Mouse (Mus musculus) frontal cortex, postnatal 14 days (tissue): Measurements from ENCODE around the gene Cd8a.
"Not testable (repeated sequence)": the region's sequence is repeated elsewhere in the genome, so short reads cannot be mapped to it uniquely, and the experiment has no call there.

Experiments used
- DNase-seq, 2 experiments: peaks; one replicate each; pipeline ENCODE4 v3.0.0; 2022; ENCODE audit warnings: low spot score in 2 of 2

The Cd8a gene

DNA sequence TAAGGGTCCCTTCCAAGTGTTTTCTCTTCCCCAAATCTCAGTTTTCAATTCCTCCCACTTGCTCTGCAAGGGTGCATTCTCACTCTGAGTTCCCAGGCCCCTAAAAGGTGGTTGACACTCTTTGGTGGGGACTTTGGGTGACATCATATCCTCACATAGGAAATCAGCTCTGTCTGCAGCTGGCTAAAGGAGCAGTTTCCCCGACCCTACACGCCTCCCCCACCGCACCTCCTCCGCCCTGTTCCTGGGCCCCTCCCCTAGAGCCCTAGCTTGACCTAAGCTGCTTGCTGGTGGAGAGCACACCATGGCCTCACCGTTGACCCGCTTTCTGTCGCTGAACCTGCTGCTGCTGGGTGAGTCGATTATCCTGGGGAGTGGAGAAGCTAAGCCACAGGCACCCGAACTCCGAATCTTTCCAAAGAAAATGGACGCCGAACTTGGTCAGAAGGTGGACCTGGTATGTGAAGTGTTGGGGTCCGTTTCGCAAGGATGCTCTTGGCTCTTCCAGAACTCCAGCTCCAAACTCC lies at the start of gene Cd8a:
Cd8a (plus strand) TSS at position 179 of the 527 bp plus-strand sequence.
- no peak for DNase-seq

DNA sequence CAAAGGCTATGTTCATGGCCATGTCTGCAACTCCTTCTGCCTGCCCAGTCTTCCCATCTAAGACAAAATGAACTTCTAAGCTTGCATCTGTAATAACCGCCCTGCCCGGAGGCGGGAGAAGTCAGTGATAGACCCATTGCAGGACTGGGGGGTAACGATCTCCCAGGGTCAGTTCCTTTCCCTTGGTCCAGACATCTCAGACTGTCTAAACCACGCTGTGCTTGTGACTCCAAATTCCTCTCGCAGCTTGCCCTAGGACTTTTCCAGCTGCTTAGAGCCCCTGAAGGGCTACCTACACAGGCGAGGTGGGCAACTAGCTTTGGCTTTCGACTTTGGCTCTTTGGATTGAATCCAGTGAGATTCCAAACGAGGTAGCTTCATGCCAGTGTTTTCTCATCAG lies 48.4 kb upstream of the Cd8a start:
- no peak for DNase-seq

DNA sequence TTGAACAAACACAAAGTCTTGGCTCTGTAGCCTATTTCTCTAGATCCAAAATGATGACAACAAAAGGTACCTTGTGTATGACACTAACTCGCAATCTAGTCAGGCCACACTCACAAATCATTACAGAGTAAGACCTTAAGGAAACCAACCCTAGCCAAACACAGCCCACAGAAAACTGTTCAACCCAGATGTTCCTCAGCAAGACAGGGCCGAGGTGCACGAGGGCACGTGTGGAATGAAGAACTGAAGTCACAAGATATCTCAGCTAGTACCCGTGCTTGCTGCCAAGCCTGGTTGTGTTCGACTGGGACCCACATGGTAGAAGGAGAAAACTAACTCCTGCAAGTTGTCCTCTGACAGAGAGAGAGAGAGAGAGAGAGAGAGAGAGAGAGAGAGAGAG lies 43.3 kb upstream of the Cd8a start:
- DNase-seq, result no peak

DNA sequence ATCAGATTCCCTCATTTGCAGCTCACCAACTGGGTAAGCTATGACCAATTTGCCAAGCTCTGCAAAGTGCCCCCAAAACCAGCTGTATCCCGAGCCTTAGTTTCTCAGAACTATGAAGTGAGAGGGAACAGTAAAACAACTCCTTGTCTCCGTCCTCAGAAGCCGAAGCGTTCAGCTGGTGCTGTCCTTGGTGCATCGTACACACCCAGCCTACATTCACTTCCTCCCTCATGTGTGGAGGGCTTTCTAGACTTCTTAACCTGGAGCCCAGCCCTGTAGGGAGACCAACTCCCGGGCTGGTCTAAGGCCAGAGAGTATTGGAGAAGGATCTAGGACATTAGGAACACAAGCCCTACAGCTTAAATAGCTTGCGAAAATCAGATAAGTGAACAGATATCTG lies 42.7 kb upstream of the Cd8a start:
- DNase-seq, result no peak

DNA sequence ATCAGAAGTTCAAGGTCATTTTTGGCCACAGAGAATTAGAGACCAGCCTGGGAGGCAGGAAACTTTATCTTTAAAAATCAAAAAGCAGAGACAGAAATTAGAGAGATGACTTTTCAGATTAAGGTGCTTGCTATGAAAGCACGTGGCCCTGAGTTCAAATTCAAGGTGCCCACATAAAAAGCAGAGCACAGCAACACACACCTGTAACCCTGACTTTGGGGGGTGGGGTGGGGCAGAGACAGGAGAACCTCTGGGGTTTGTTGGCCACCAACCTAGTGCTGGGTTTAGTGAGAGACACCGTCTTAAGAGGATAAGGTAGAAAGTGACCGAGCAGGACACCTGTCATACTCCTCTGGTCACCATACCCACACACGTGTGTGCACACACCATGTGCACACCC lies 41.7 kb upstream of the Cd8a start:
- DNase-seq, result not testable (repeated sequence)

DNA sequence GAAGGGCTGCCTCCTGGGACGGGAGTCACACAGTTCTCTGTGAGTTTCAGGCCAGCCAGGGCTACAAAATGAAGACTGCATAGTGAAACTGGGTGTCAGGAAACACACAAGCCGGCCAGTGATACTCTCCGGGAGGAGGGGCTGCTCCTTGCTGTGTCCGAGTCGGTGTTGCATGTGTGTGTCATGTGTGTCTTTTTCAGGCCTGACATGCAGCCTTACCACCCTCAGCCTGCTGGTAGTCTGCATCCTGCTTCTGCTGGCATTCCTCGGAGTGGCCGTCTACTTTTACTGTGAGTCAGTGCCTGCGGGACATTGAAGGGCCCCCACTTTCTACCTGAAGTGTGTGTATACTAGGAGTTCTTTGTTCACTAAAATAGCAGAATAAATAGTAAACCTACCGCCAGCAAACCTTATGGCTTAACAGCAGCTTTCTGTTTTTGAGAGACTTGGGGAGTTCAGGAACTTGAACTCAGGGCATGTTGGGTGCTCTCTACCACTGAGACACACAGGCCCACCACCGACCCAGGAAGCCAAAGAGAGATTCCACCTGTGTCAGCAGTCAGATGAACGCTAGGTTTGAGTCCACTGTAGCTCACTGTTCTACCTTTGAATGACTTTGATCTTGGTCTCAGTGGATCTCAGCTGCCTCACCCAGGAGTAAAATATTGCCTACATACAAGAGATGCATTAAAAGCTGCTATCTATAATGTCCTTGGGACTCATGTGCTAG lies 40.8 kb upstream of the Cd8a start:
- DNase-seq, result no peak

DNA sequence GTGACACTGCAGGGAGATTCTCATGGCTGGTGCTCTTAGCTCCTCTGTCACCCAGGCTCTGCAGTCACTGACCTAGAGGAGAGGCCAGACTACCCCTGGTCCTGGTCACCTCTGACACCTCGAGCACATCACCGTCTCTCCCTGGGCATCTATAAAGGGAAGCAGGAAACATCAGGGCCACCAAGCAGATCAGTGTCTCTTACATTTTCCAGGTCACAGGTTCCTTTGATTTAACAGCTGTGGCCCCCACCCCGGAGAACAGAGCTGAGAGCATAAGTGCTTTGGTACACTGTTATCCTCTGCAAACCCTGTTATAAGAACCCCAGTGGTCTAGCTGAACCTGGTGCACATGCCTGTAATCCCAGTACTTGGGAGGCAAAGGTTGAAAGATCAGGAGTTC lies 40.2 kb upstream of the Cd8a start:
- DNase-seq, result no peak

DNA sequence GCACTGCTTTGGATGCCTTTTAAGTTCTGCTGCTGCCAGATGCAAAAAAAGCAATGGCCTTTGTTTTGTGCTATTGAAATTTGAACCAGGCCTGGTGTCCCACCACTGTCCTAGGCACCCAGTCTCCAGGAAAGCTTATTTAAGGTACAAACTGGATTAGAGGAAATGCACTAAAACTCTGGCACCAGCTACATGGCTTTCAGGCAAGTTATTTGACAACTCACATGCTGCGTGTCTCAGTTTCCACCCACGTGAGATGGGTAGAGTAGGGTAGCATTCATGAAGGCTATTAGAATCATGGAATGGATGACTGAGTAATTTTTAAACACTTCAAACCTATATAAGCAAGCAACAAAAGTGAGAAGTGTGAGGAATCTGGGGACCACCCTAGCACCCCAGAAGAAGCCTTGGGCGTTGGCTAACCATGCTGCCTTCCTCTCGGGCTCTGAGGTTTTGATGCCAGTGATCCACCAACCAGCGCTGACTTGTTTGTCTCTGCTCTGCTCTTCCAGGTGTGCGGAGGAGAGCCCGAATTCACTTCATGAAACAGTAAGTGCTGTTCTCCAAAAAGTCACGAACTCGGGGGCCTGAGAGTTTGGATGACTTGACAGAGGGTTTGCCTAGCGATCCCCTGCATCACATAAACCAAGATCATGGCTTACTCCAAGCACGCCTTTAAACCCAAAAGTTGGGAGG lies 39.5 kb upstream of the Cd8a start:
- no peak for DNase-seq

DNA sequence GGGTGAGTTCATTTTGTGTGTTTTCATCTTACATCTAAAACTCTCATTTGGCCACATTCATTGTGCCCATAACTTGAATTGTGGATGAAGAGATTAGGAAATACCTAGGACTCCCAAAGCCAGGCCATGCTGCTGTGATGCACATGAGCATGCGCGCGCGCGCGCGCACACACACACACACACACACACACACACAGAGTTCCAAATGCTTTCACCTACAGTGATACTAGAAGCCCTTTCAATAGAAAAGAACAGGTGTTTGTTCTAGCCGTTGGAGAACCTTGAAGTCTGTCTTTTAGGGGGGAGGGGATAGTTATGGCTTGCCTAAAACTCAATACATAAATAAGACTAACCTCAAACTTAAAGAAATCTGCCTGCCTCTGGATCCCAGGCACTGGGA lies 35.6 kb upstream of the Cd8a start:
- DNase-seq, result no peak

DNA sequence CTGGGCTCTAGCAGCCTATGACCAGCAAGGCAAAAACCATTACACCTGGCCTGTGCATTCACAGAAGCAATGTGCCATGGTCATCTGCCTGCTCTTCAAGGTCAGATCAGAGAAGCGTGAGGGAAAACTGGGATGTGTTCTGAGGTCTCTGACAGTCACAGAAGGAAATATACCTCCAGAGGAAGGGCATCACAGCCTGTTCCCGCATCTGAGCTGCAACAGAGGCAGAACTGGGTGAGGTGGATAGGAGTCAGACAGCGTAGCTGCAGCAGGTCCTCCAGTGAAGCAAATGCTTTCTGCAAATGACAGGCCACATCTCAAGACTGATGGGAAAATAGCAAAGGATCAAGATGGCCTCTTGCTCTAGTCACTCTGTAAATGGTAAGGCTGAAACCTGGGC lies 34.3 kb upstream of the Cd8a start:
- DNase-seq, result no peak

DNA sequence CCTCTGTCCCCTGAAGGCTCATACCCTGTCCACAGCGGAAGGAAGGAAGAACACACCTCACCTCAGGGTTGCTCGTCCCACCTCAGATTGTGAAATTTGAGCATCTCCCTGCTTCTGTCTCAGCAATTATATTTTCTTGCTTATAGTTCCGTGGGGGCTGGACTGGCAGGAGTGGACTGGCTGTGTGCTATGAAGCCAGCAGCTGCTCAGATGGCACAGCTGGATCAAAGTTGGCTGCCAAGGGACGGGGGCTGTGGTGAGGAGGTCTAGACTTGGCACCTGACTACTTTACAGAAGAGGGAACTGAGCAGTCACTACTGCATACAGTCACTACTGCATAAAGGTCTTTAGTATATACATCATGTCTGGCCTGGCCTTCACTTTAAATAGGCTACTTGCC lies 33.9 kb upstream of the Cd8a start:
- DNase-seq, result no peak

DNA sequence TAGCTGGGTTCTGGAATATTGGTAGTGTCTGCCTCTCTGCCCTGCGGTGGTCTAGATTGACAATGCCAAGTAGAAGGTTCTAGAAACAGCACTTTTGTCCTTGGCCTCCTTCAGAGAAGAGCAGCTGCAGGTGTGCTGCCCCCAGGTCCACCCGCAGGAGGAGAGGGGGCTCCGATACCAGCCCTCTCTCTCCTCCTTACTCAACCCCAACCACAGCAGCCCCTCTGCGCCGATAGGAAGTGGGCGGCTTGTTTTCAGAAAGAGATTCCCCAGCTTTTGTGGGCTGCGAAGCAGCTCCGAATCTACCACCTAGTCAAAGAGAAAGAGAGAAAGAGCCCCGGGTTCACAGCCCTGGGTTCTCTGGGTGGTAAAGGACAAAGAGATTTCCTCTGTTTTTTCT lies 32.0 kb upstream of the Cd8a start:
- DNase-seq, result no peak

DNA sequence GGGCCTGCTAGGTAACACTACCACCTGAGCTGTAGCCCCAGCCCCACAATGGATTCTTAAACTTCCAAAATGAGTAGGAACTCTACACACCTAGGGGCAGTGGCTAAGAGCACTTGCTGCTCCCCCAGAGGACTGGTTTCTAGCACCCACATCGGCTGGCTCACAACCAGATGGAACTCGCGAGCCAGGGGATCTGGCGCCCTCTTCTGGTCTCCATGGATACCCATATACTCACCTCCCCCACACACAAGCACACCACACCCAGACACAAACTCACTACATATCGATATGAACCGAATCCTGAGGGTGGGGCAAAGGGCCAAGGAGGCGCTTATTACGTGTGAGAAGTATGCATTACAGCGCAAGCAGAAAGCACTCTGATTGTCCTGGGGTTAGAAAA lies 25.2 kb upstream of the Cd8a start:
- DNase-seq, result no peak

DNA sequence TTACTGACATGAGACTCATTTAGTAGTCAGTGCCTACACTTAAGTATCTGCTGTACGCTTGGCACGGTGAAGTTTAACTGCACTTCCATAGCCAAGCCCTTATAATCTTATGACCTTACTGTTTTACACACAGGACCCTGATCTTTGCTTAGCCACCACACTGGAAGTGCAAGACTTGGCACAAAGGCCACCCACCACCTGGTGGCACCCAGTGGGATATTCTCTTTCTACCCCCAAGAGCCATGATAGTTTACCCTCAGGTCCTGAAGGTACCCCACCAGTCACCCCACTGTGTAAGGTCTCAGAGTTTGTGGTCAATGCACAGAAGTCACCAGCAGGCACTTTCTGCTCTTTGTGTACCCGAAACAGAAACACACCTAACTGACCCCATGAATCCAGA lies 22.0 kb upstream of the Cd8a start:
- DNase-seq, result no peak

DNA sequence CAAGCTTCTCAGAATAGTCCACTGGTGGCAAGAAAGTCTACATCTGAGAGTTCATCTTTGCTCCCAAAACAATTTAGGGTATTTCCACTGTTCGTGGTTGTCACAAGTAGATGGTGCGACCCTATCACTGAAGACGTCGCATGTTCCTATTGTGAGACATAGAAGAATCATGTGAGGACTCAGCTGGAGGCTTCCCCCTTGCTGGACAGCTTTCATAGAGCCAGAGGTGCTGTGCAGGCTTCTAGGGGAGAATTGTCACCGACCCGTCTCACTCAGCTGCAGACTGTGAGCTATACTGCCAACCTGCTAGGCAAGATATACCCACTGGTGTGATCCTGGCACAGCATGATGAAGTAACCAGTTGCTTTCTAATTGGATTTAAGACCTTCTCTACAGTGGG lies 21.0 kb upstream of the Cd8a start:
- DNase-seq, result no peak

DNA sequence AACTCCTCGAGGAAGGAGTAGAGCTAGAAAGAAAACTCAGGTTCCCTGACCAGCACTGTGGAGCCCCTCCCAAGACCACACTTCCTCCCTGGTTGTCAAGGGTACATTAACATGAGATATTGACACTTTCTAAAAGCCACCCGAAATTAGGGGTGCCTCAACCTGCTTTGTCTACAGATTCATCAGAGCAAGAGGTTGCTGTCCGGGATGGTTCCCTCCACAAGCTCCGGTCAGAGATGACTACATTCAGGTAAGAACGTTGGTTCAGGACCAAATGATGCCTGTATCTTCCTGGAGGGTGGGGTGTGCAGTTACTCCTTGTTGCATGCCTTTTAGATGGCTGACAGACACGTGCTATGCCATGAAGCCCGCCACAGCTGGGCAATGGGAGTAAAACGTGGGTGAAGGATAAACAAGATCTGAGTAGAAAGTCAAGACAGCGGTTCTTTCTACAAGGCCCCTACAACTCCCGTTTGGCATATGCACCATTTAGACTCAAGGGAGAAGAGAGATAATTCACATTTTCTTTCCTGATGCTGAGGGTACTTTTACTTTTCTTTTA lies 20.3 kb upstream of the Cd8a start:
- DNase-seq, result no peak

DNA sequence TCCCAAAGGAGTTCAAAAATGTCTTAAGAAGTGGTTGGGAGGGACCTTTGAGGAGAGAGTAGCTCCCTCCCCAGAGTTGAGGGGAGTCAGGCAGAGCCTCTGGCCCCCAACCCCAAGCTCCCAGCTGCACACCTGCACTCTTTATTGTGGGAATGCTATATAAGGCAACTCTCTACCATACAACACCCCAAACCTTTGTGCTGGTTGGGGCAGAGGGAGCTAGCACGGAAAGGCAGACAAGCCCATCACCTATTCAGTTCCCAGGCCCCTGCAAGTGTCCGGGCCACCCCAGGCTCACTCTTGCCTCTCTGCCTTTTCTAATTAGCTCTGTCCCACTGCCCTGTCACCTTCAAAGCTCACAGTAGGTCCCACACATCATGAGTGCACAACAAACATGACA lies 19.5 kb upstream of the Cd8a start:
- no peak for DNase-seq

DNA sequence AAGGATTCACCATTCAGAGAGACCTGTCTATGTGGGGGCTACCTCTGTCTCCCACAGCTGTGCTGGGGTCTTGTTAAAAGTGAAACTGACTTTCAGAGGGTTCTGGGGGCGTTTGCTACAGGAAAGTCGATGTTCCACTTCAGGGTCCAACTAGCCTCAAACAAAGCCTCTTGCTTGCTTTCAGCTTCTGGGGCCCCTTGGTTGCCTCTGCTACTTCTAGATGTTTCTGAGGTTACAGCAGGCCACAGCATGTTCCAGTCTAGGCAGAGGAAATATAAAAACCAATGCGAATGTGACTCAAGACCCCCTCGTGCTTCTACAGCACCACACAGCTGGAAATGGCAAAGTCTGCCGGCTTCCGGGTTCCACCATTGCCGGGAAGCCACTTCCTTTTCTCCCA lies 15.7 kb upstream of the Cd8a start:
- DNase-seq, result no peak

DNA sequence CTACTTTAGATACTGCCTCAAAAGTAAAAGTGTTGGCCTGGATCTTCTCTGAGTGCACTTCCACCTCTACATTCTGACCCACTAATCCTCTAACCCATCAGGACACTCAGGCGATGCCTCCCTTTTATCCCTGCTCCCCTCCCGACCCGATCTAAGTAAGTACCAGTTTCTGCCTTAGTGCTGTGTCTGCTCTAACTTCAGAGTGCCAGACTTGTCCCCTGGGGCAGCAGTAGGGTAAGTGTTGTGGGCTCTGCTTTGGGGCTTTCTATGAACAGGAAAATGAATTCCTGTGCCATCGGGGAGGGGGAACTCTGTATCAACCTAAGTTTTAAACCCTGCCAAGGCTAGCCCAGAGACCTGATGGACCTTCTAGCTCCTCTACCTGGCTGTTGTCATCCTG lies 13.0 kb upstream of the Cd8a start:
- DNase-seq, result no peak

DNA sequence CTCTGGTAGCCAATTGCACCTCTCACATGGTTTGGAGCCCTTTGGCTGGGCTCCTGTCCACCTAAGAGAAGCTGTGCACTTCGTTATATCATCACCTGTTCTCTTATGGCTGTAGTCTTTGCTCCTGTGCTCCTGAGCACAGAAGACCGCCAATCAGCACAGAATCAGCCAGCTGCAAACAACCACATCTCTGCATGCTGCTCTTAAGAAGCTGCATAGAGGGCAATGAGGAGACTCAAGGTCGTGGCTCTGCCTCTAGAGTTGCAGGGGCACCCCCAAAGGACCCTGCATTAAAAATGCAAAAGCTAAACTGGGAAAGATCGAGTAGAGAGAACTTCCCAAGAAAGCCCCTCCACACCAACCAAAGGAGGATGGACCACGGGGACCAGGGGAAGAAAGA lies 12.5 kb upstream of the Cd8a start:
- DNase-seq, result no peak

DNA sequence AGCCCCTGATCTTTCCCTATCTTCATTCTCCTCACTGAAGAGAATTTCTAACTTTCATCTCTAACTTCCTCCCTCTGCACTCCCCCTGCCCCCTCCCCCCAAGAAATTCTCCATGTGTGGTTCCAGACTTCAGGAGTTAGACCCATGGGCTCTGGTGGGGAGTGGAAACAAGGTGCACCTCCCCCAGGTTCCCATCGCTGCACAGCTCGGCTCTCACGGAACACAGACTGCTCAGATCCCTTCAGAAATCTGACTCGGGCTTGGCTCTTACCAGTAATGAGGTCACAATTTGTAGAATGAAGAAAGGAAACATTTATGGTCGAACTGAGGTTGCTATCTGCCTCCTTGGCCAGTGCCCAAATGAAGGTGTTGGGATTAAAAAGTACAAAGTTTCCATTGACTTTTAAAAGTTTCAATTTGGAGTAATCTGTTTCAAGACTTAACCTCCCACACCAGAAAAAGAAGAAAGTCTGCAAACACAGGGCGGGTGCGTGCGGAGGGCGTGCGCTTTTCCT lies 12.0 kb upstream of the Cd8a start:
- no peak for DNase-seq

DNA sequence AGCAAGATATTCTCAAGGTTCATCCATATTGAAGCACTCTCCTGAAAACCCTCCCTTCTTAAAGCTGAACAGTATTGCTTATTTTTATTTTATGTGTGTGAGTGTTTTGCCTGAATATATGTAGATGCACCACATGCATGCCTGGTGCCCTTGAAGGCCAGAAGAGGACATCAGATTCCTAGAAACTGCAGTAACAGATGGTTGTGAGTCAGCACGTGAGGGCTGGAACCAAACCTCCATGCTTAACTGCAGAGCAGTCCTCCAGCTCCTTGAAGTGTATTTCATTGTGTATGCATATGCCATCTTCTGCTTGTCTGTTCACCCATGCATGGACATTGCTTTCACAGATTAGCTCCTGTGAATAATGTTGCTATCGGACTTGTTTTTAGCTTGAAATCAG lies 9.2 kb upstream of the Cd8a start:
- no peak for DNase-seq

DNA sequence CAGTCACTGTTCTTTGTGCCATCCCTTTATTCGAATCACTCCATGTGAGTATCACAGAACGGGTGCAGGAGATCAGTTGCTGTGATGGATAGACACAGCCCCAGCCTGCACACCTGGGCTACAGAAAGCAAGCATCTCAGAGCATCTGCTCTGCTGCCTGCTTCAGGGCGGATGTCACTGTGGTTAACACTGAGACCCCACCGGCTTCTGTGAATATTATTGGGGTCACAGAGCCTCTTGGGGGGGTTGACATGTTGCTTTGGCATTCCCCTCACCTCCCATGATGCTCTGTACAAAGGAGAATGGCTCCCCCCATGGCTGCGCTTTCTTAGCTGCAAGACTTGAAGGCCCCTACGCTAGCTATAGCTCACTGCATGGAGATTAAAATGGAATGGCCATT lies 3.8 kb upstream of the Cd8a start:
- no peak for DNase-seq
